Mouse (Mus musculus) limb, embryonic 11.5 days (tissue): Measurements from ENCODE around the gene Arid1a. TPM values are rescaled to one million over a fixed set of nuclear protein-coding genes. Genes with fewer than 3 reads are reported as not detected.

Source experiments
- ATAC-seq: fragments of 200-750 bp; cut with Nextera tagmentation; 2 replicates; pipeline ENCODE4 v1.8.0; 2017; ENCODE audit warnings: low read depth; ENCODE audit not compliant: insufficient number of reproducible peaks, low FRiP score, low TSS enrichment
- DNase-seq: peaks from one replicate; pipeline ENCODE4 v3.0.0-alpha.2; 2015; ENCODE audit warnings: low spot score
- H3K27ac ChIP-seq: fragments of 300-500 bp; sonication (generic); replicated peaks from 2 replicates; pipeline ENCODE4 v1.5.1; 2014; ENCODE audit warnings: low read depth, mild to moderate bottlenecking, low read length
- H3K27me3 ChIP-seq: fragments of 300-500 bp; sonication (generic); 2 replicates; pipeline ENCODE4 v1.6.1; 2014; ENCODE audit warnings: mild to moderate bottlenecking, low read length, mixed read lengths; ENCODE audit not compliant: control insufficient read depth, insufficient read depth
- H3K36me3 ChIP-seq: fragments of 300-500 bp; sonication (generic); 2 replicates; pipeline ENCODE4 v1.6.1; 2014; ENCODE audit warnings: mild to moderate bottlenecking, low read length, moderate library complexity, mixed read lengths; ENCODE audit not compliant: control insufficient read depth, insufficient read depth
- H3K4me1 ChIP-seq: fragments of 300-500 bp; sonication (generic); 2 replicates; pipeline ENCODE4 v1.6.1; 2014; ENCODE audit warnings: low read length, mixed read lengths; ENCODE audit not compliant: control insufficient read depth, insufficient read depth
- H3K4me2 ChIP-seq: fragments of 300-500 bp; sonication (generic); 2 replicates; pipeline ENCODE4 v1.6.1; 2014; ENCODE audit warnings: low read depth, mild to moderate bottlenecking, moderate library complexity; ENCODE audit not compliant: severe bottlenecking
- H3K4me3 ChIP-seq: fragments of 300-500 bp; sonication (generic); 2 replicates; pipeline ENCODE4 v1.5.1; 2014; ENCODE audit warnings: low read depth, low read length
- H3K9ac ChIP-seq: fragments of 300-500 bp; sonication (generic); 2 replicates; pipeline ENCODE4 v1.6.1; 2014; ENCODE audit warnings: mild to moderate bottlenecking, low read length
- H3K9me3 ChIP-seq: fragments of 300-500 bp; sonication (generic); 2 replicates; pipeline ENCODE4 v1.6.1; 2016; ENCODE audit warnings: low read length; ENCODE audit not compliant: control insufficient read depth
- WGBS: fragments of 180-500 bp; shearing (Covaris S2); extraction: QIAGEN DNeasy Blood & Tissue Kit; methylation state at CpG from one replicate; pipeline ENCODE4 v1.1.7; 2014; 5-methylcytosine and 5-hydroxymethylcytosine counted together
- polyA plus RNA-seq: library from polyadenylated mRNA; unstranded; fragments of >200 nt; fragmentation: Nextera tagmentation; extraction: Ambion mirVana; gene quantifications from 2 replicates; pipeline ENCODE4 v1.2.1, GENCODE M21; 2014

The Arid1a gene
- polyA plus RNA-seq, 1 experiment from 2014 or later, result 46.2 TPM

DNA sequence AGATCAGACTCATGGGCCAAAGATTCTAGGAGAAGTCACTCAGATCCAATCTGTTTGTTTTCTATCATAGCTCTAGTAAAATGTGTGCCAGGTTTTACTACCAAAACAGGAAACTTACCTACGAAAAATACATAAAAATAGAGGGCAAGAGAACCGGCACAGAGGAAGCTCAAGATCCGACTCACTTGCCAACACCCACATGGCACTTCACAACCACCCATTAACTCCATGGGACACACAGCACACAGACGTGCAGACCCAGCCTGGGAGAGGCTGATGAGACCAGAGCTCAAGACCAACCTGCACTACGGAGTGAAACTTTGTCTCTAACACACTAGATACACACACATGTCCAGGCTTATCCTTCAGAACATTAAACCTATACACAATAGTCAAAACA, 43.8 kb downstream of the Arid1a start:
- Histone ChIP-seq H3K36me3 (peaks cover 24% of the 10 kb centered on the region), H3K27me3 (no peaks in the 10 kb centered on the region), H3K9ac (no peak overlapping the region), H3K4me1 (no peaks in the 10 kb centered on the region), H3K27ac (no peak overlapping the region), H3K4me2 (no peak overlapping the region), H3K9me3 (no peaks in the 10 kb centered on the region), H3K4me3 (no peak overlapping the region)
- WGBS, result 87% methylated on average over 5 of the region's 5 CpGs
- no peak for DNase-seq
- ATAC-seq, result no peak

DNA sequence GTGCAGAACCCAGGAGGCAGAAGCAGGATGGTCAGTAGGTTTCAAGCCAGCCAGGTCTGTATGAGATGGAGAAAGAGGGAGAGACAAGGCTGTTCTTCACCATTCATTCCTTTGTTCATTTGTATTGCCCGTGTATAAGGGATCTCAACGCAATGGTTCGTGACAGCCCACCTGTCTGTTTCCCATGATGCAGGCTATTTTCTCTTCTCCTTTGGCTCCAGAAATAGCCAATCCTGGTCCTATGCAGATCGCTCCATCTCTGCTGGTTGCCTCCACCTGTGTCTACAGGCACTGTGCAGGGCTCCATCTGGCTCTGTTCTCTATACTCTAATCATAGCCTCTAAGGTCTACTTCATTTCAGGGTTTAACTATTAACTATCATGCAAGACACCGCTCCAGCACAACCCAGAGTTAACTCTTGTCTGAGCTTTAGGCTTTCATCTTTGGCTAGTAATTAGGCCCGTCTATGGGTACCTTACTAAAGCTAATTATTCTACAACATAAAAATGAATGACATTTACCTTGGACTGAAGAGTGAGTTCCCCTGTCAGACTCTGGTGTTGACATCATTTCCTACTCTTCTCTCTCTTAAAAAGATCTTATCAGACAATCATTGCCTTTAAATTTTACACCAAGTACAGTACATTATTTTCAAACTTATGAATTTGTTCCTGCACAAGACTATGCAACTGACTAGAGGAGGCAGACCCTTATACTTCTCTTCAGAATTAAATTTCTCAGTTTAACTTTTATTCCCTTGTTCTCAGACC, 45.1 kb downstream of the Arid1a start:
- DNase-seq, result no peak
- H3K9me3 ChIP-seq, result no peaks in the 10 kb centered on the region
- no peak overlapping the region for H3K4me3 ChIP-seq
- no peak overlapping the region for H3K27ac ChIP-seq
- WGBS, result 87% methylated on average over 6 of the region's 6 CpGs
- no peak overlapping the region for H3K4me2 ChIP-seq
- peaks cover 15% of the 10 kb centered on the region for H3K36me3 ChIP-seq
- no peak overlapping the region for H3K9ac ChIP-seq
- no peak for ATAC-seq
- no peaks in the 10 kb centered on the region for H3K4me1 ChIP-seq
- no peaks in the 10 kb centered on the region for H3K27me3 ChIP-seq

DNA sequence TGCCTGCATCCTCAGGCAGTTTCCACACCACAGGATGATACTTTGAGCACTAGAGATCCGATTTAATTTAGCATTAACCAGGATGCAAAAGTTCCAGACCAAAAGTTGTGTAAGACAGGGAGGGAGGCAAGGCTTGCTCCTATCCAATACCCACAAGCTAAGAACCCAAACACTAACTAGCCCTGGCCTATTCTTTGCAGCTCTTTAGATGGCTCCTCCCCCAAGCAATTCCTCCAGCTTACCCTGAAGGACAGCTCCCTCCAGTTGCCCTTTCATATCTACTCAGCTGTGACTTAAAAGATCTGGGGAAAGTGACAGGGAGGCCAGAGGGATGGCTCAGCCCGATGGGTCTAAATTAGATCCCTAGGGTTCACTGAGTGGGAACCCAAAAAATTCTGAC, 47.2 kb downstream of the Arid1a start:
- 94% methylated on average over 2 of the region's 2 CpGs for WGBS
- no peak for ATAC-seq

DNA sequence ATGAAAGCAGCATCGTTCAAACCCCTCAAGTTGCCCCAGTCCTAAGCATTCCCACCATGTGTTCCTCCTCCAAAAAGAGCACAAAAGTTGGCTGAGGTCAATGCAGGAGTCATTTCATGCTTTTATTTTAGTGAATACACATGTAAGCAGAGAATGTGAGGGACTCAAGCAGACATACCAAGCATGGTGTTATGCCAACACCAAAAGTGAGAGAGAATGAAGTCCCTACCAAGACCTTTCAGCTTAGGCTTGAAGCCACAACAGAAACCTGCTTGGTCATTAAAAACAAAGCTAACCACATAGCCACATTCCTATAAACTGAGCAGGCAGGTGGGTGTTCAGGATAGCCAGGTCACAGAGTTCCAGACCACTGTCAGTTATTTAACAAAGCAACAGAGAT, 49.1 kb downstream of the Arid1a start:
- WGBS, result 83% methylated on average over 1 of the region's 1 CpGs
- Histone ChIP-seq H3K9ac (no peak overlapping the region), H3K4me3 (no peak overlapping the region), H3K4me1 (no peaks in the 10 kb centered on the region), H3K9me3 (no peaks in the 10 kb centered on the region), H3K4me2 (no peak overlapping the region), H3K27ac (no peak overlapping the region), H3K27me3 (no peaks in the 10 kb centered on the region), H3K36me3 (0 out of 2 replicates have a peak, but pooled peaks cover 6% of the 10 kb centered on the region)
- ATAC-seq (no peak), DNase-seq (no peak)

More for the DNA sequence above, 47.2 kb downstream of the Arid1a start:
- Histone ChIP-seq H3K9me3 (no peaks in the 10 kb centered on the region), H3K27me3 (no peaks in the 10 kb centered on the region), H3K36me3 (peaks cover 14% of the 10 kb centered on the region), H3K4me1 (no peaks in the 10 kb centered on the region), H3K9ac (no peak overlapping the region), H3K4me3 (no peak overlapping the region), H3K27ac (no peak overlapping the region), H3K4me2 (no peak overlapping the region)
- DNase-seq, result no peak

DNA sequence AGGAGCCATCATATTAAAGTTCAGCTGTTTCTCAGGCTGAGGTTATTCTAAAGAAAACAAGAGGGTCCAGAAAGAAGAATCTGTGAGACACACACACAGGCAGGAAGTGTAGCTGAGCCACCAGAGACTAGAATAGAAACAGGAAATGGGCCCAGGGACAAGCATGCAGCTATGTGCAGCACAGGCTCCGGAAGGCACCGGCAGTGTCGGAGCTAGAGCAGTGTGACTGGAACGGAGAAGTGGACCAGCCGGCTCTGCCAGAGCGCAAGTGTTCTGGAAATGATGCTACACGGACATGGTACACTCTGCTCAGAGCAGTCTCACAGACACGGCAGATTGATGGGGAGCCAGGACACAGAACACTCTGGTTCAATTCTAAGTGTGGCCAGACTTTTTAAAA, 49.6 kb downstream of the Arid1a start:
- no peak overlapping the region for H3K4me2 ChIP-seq
- H3K9me3 ChIP-seq, result no peaks in the 10 kb centered on the region
- ATAC-seq (no peak), DNase-seq (no peak)
- H3K27me3 ChIP-seq, result no peaks in the 10 kb centered on the region
- 72% methylated on average over 8 of the region's 8 CpGs for WGBS
- H3K4me3 ChIP-seq, result no peak overlapping the region
- H3K36me3 ChIP-seq, result peaks cover 9% of the 10 kb centered on the region; the same call in 1 of the 2 replicates
- H3K27ac ChIP-seq, result no peak overlapping the region
- H3K9ac ChIP-seq, result no peak overlapping the region
- no peaks in the 10 kb centered on the region for H3K4me1 ChIP-seq

DNA sequence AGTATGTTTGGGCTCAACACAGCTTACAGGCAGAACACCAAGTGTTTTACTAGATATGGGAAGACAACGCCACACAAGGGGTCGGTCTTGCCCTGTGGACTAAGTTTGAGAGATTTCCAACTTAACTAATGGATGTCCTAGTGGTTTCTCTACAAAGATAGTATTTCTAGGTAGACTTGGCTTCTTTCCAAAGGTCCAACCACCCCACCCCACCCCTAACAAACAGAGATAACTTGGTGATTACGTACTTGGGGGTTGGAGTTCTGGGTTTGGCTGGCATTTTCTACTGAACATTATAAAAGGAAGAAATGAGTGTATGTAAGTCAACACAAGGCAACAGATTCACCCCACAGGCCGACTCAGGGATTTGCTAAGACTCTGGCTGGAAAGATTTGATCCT, 51.5 kb downstream of the Arid1a start:
- Histone ChIP-seq H3K4me1 (no peaks in the 10 kb centered on the region), H3K36me3 (peaks cover 10% of the 10 kb centered on the region), H3K27me3 (no peaks in the 10 kb centered on the region), H3K27ac (no peak overlapping the region), H3K9ac (no peak overlapping the region), H3K9me3 (no peaks in the 10 kb centered on the region), H3K4me3 (no peak overlapping the region), H3K4me2 (no peak overlapping the region)
- ATAC-seq, result no peak
- WGBS, result 91% methylated on average over 4 of the region's 4 CpGs
- DNase-seq, result no peak

DNA sequence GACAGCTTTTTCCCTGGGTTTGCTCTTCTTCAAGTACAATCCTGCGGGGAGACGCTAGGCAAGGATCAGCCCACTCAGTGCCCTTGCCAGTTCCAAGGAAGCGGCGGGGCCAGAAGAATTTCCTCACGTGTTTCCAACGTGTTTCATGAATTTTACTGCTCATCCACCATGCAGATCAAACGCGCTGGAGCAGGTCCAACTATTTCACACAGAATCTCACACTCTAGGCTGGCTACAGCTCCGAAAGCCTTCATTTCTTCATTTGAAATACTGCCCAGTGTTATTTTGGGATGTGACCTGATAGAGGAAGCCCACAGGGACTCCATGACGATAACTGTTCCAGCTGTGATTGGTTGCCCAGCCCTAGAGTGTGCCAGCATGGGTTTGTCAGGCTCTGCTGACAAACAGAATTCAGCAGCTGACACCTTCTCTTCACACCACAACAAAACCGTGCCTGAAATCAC, 55.6 kb downstream of the Arid1a start:
- Histone ChIP-seq H3K36me3 (peaks cover 14% of the 10 kb centered on the region), H3K4me3 (no peak overlapping the region), H3K9me3 (no peaks in the 10 kb centered on the region), H3K27ac (no peak overlapping the region), H3K4me1 (no peaks in the 10 kb centered on the region), H3K27me3 (no peaks in the 10 kb centered on the region), H3K4me2 (no peak overlapping the region), H3K9ac (no peak overlapping the region)
- WGBS, result 87% methylated on average over 11 of the region's 11 CpGs
- DNase-seq, result no peak
- ATAC-seq, result no peak

DNA sequence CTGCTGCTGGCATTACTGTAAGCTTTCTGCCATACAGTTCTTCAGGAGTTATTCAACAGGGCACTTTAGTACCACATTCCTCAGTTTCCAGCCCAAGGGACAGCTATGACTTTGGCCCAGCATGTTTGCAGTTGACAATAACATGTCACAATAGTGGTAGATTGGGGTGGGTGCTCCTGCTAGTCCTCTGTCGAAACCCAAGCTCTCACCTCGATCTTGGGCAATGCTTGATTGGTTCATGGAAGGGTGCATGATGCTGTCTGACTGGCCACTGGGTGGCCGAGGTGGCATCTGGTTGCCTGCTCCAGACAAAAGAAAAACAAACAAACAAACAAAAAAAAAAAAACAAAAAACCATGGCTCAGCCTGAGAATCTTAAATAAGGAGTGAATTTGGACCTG, 61.2 kb downstream of the Arid1a start:
- 88% methylated on average over 3 of the region's 3 CpGs for WGBS
- no peak overlapping the region for H3K9ac ChIP-seq
- H3K9me3 ChIP-seq, result no peaks in the 10 kb centered on the region
- no peak overlapping the region for H3K27ac ChIP-seq
- no peaks in the 10 kb centered on the region for H3K4me1 ChIP-seq
- H3K27me3 ChIP-seq, result no peaks in the 10 kb centered on the region
- DNase-seq (no peak), ATAC-seq (no peak)
- H3K4me3 ChIP-seq, result no peak overlapping the region
- no peak overlapping the region for H3K4me2 ChIP-seq
- H3K36me3 ChIP-seq, result peaks cover 42% of the 10 kb centered on the region

DNA sequence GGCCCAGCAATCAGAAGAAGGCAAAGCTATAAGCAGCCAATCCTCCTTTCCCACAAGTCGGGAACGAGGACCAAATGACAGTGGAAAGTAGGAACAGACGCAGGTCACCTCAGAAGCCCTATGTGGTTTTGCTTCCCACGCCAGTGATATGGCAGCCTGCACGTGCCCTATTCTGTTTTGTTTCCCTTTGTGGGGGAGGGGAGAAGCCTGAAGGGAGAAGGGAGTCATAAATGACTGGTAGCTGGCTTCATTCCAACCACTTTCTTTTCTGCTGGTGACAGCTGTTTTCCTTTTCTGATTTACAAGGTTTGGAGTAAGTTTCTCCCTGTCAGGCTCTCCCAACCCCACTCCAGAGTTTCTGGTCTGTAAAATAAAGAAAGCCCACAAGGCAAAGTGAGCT, 66.3 kb downstream of the Arid1a start:
- 44% methylated on average over 5 of the region's 5 CpGs for WGBS
- no peaks in the 10 kb centered on the region for H3K9me3 ChIP-seq
- H3K4me2 ChIP-seq, result no peak overlapping the region
- no peaks in the 10 kb centered on the region for H3K4me1 ChIP-seq
- ATAC-seq (no peak), DNase-seq (no peak)
- peaks cover 68% of the 10 kb centered on the region for H3K36me3 ChIP-seq
- no peaks in the 10 kb centered on the region for H3K27me3 ChIP-seq
- H3K27ac ChIP-seq, result no peak overlapping the region
- H3K9ac ChIP-seq, result no peak overlapping the region
- H3K4me3 ChIP-seq, result no peak overlapping the region
